Mouse (Mus musculus) forebrain, embryonic 11.5 days (tissue): ENCODE data around the gene Arl2. TPM values are rescaled to one million over a fixed set of nuclear protein-coding genes. Genes with fewer than 3 reads are reported as not detected.
A peak's percentile ranks its signal among the peaks of the same experiment; 100 is the strongest.
"Not testable (repeated sequence)": the region's sequence is repeated elsewhere in the genome, so short reads cannot be mapped to it uniquely, and the experiment has no call there.

Source experiments
- ATAC-seq: fragments of 200-750 bp; cut with Nextera tagmentation; replicated peaks from 2 replicates; pipeline ENCODE4 v1.8.0; 2017; ENCODE audit warnings: moderate TSS enrichment; ENCODE audit not compliant: low FRiP score
- DNase-seq: peaks from one replicate; pipeline ENCODE4 v3.0.0-alpha.2; 2017; ENCODE audit warnings: low spot score
- H3K27ac ChIP-seq: fragments of 300-500 bp; sonication (generic); 2 replicates; pipeline ENCODE4 v1.5.1; 2014; ENCODE audit warnings: low read depth, low read length
- H3K27me3 ChIP-seq: fragments of 300-500 bp; sonication (generic); 2 replicates; pipeline ENCODE4 v1.6.1; 2014; ENCODE audit warnings: mild to moderate bottlenecking, low read length, mixed read lengths; ENCODE audit not compliant: control insufficient read depth, insufficient read depth
- H3K36me3 ChIP-seq: fragments of 300-500 bp; sonication (generic); 2 replicates; pipeline ENCODE4 v1.6.1; 2014; ENCODE audit warnings: mild to moderate bottlenecking, low read length, moderate library complexity, mixed read lengths; ENCODE audit not compliant: control insufficient read depth, insufficient read depth
- H3K4me1 ChIP-seq: fragments of 300-500 bp; sonication (generic); replicated peaks from 2 replicates; pipeline ENCODE4 v1.6.1; 2014; ENCODE audit warnings: low read length, mixed read lengths; ENCODE audit not compliant: control insufficient read depth, insufficient read depth
- H3K4me2 ChIP-seq: fragments of 300-500 bp; sonication (generic); 2 replicates; pipeline ENCODE4 v1.6.1; 2014; ENCODE audit warnings: low read depth, mild to moderate bottlenecking, low read length, moderate library complexity, mixed read lengths; ENCODE audit not compliant: severe bottlenecking
- H3K4me3 ChIP-seq: fragments of 300-500 bp; sonication (generic); 2 replicates; pipeline ENCODE4 v1.5.1; 2014; ENCODE audit warnings: low read depth, low read length
- H3K9ac ChIP-seq: fragments of 300-500 bp; sonication (generic); 2 replicates; pipeline ENCODE4 v1.6.1; 2014; ENCODE audit warnings: low read length
- H3K9me3 ChIP-seq: fragments of 300-500 bp; sonication (generic); 2 replicates; pipeline ENCODE4 v1.6.1; 2016; ENCODE audit warnings: low read length, mixed read lengths; ENCODE audit not compliant: control insufficient read depth
- WGBS: fragments of 180-500 bp; shearing (Covaris S2); extraction: QIAGEN DNeasy Blood & Tissue Kit; methylation state at CpG from one replicate; pipeline ENCODE4 v1.1.7; 2014; 5-methylcytosine and 5-hydroxymethylcytosine counted together
- polyA plus RNA-seq: library from polyadenylated mRNA; unstranded; fragments of >200 nt; fragmentation: Nextera tagmentation; extraction: Ambion mirVana; gene quantifications from 2 replicates; pipeline ENCODE4 v1.2.1, GENCODE M21; 2014

The Arl2 gene
- polyA plus RNA-seq, 1 experiment from 2014 or later = 72.2 TPM

DNA sequence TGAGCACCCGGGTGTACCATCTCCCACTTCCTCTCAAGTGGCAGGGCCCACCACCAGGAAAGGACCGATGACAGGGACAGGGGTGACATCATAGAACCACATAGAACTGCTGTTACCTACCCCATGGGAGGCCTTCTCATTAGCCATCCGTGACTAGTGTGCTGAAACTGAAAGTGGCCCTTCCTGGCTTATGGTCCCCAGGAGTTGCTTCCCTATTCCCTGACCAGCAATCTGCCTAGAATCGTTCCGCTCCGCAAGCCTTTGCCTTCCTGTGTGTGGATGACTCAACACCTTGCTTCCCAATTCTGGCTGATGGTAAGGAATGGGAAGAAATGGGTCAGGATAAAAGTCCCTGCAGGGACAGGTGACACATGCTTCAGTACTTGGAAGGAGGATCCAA lies 15.9 kb upstream of the Arl2 start:
- ATAC-seq = no peak
- no peak overlapping the region for H3K4me3 ChIP-seq
- H3K27ac ChIP-seq = no peak overlapping the region
- no peaks in the 10 kb centered on the region for H3K9me3 ChIP-seq
- H3K4me1 ChIP-seq = no peaks in the 10 kb centered on the region
- no peaks in the 10 kb centered on the region for H3K36me3 ChIP-seq
- WGBS = 78% methylated on average over 6 of the region's 6 CpGs
- H3K27me3 ChIP-seq = no peaks in the 10 kb centered on the region
- DNase-seq = no peak
- H3K9ac ChIP-seq = no peak overlapping the region
- H3K4me2 ChIP-seq = no peak overlapping the region

DNA sequence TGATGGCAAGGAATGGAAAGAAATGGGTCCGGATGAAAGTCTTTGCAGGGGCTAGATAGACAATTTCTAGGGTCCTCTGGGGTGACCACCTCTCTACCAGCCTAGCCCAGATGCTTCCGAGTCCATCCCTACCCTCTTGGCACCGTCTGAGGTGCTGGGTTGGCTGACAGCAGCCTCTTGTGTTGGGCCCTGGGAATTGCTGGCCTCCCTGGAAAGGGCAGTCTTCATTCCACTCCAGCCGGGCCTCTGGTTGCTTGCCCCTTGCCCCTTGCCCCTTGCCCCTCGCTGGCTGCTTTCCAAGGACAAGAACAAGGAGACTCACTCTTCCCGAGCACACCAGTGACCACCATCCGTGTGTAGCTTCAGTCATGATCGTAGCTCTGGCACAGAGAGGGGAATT lies 15.0 kb upstream of the Arl2 start:
- 68% methylated on average over 8 of the region's 8 CpGs for WGBS
- DNase-seq = no peak
- Histone ChIP-seq H3K4me3 (no peak overlapping the region), H3K9me3 (no peaks in the 10 kb centered on the region), H3K27me3 (no peaks in the 10 kb centered on the region), H3K36me3 (no peaks in the 10 kb centered on the region), H3K27ac (no peak overlapping the region), H3K4me1 (no peaks in the 10 kb centered on the region), H3K9ac (no peak overlapping the region), H3K4me2 (no peak overlapping the region)
- no peak for ATAC-seq

DNA sequence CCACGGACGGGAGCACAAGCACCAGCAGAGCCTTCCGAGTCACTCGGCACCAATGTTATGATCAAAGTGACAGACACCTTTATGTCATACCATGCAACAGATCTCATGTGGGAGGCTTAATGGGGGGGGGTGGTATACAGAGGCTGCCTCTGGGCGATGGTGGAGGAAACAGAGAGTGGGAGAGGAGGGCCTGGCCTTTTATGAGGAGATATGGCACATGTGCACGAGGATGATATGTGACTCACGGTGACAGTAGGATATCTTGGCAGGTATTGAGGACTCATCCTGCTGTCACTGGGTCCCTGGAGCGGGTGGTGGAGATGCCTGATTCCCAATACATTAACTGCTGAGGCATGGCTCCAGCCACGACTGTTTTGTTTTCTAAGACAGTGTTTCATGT lies 13.8 kb upstream of the Arl2 start:
- no peaks in the 10 kb centered on the region for H3K27me3 ChIP-seq
- H3K9me3 ChIP-seq = no peaks in the 10 kb centered on the region
- H3K4me3 ChIP-seq = no peak overlapping the region
- no peak overlapping the region for H3K9ac ChIP-seq
- no peaks in the 10 kb centered on the region for H3K4me1 ChIP-seq
- no peaks in the 10 kb centered on the region for H3K36me3 ChIP-seq
- WGBS = 85% methylated on average over 9 of the region's 9 CpGs
- DNase-seq = no peak
- no peak for ATAC-seq
- H3K4me2 ChIP-seq = no peak overlapping the region
- H3K27ac ChIP-seq = no peak overlapping the region

DNA sequence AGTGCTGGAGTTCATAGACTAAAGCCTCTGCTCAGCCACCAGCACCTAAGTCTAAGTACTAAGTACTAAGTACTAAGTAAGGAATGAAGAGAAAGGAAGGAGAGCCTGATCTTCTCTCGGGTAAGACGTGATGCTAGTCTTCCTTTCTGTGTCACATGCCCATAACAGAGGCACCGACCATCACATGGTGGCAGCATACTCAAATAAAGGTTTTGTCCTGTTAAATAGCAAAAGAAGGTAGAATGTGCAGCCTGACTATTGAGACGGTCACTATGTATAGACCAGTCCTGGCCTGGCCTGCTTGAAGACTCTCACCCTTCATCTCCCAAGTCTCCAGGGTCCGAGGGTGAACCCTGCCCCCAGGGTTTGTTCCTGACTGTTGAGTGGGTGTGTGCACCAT lies 3.5 kb upstream of the Arl2 start:
- no peak overlapping the region for H3K4me2 ChIP-seq
- H3K27me3 ChIP-seq = no peaks in the 10 kb centered on the region
- H3K4me3 ChIP-seq = no peak overlapping the region
- ATAC-seq (no peak), DNase-seq (no peak)
- H3K9ac ChIP-seq = no peak overlapping the region
- 0 out of 2 replicates have a peak, but pooled peaks cover 4% of the 10 kb centered on the region for H3K4me1 ChIP-seq
- 86% methylated on average over 5 of the region's 5 CpGs for WGBS
- H3K27ac ChIP-seq = no peak overlapping the region
- H3K36me3 ChIP-seq = no peaks in the 10 kb centered on the region
- no peaks in the 10 kb centered on the region for H3K9me3 ChIP-seq

DNA sequence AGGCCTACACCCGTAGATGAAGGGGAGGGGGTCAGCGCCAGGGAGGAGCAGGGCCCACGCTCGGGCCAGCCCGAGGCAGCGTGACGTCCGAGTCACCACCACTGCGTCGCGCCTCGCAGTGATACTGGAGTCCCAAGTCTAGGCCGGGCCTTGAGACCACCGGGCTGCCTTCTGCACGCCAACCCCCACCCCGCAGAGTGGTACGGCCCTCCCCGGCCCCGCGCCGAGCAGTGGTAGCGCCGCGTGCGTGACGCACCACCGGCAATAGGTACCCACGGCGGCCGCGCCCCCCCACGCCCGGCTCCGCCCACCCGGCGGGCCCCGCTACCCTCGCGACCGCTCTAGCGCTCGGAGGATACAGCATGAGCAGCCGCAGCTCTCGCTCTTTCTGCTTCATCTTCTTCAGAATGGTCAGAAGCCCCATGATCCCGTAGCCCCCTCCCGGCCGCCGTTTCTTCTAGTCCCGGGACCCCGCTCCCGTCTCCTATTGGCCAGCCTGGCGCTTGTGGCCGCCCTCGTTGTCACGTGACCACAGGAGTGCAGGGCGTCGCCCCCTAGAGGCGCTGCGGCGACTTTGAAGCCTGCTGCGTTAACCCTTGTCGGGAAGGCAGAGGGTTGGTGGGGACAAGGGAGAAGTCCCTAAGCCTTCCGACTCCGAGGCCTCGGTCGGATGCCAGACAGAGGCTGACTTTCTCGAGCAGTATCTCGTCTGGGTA lies 512 bp downstream of the Arl2 start, which contains the start of gene Batf2:
Gene Batf2, plus strand, starts transcription at position 306 of the 716 bp plus-strand sequence.
- peak within 1 kb of the TSS; percentile 83 for H3K9ac ChIP-seq
- ATAC-seq = peak; percentile 93
- H3K9me3 ChIP-seq = no peaks in the 10 kb centered on the region
- DNase-seq = peak; percentile 97
- peak within 1 kb of the TSS; percentile 68 for H3K4me3 ChIP-seq
- 0 out of 2 replicates have a peak, but pooled peaks cover 6% of the 10 kb centered on the region for H3K4me1 ChIP-seq
- H3K27me3 ChIP-seq = no peaks in the 10 kb centered on the region
- H3K36me3 ChIP-seq = no peaks in the 10 kb centered on the region
- under 1% methylated on average over 68 of the region's 68 CpGs for WGBS
- H3K4me2 ChIP-seq = peak within 1 kb of the TSS; percentile 79
- H3K27ac ChIP-seq = peak within 1 kb of the TSS; percentile 97

DNA sequence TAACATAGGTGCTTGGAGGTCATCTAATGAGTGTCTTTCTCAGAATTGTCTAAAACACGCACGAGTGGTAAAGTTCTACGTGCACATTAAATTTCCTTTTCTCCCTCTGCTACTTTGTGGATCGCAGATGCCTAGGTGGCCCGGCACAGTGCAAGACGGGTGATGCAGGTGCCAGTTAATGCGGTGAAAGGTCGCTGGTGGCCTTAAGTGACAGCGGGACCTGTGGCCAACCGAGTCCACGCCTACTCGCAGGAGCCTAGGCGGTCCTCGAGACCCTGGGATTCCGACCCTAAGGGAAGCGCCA lies 1.0 kb downstream of the Arl2 start:
- no peaks in the 10 kb centered on the region for H3K36me3 ChIP-seq
- no peaks in the 10 kb centered on the region for H3K27me3 ChIP-seq
- H3K9ac ChIP-seq = peak overlapping the region; percentile 83
- DNase-seq = no peak
- peak overlapping the region; percentile 68 for H3K4me3 ChIP-seq
- no peaks in the 10 kb centered on the region for H3K9me3 ChIP-seq
- peak overlapping the region; percentile 97 for H3K27ac ChIP-seq
- 0 out of 2 replicates have a peak, but pooled peaks cover 6% of the 10 kb centered on the region for H3K4me1 ChIP-seq
- WGBS = 8% methylated on average over 16 of the region's 16 CpGs
- no peak for ATAC-seq
- peak overlapping the region; percentile 79 for H3K4me2 ChIP-seq

DNA sequence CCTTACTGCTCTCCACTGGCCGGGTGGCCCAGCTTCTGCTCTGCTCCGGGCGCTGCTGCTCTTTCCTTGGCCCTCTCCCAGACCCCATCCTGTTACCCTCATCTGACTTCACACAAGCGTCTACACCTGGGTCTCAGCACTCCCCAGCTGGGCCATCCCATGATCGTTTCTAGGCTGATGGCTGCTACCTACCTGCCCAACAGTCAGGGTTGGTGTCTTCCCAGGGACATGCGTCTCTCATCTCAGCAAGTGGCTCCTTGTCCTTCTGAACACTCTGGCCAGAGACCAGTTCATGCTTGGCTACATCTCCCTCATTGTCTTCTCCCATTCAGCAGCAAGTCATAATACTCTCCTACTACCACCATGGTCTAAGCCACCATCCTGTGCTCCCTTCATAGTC lies 1.6 kb downstream of the Arl2 start:
- peak overlapping the region; percentile 83; the same call in 1 of the 2 replicates for H3K9ac ChIP-seq
- H3K36me3 ChIP-seq = no peaks in the 10 kb centered on the region
- H3K27ac ChIP-seq = no peak overlapping the region; the same call in 1 of the 2 replicates
- no peak overlapping the region for H3K4me3 ChIP-seq
- no peaks in the 10 kb centered on the region for H3K27me3 ChIP-seq
- WGBS = 90% methylated on average over 6 of the region's 6 CpGs
- ATAC-seq = no peak
- peak overlapping the region; percentile 79 for H3K4me2 ChIP-seq
- no peaks in the 10 kb centered on the region for H3K9me3 ChIP-seq
- no peak for DNase-seq
- 0 out of 2 replicates have a peak, but pooled peaks cover 6% of the 10 kb centered on the region for H3K4me1 ChIP-seq

DNA sequence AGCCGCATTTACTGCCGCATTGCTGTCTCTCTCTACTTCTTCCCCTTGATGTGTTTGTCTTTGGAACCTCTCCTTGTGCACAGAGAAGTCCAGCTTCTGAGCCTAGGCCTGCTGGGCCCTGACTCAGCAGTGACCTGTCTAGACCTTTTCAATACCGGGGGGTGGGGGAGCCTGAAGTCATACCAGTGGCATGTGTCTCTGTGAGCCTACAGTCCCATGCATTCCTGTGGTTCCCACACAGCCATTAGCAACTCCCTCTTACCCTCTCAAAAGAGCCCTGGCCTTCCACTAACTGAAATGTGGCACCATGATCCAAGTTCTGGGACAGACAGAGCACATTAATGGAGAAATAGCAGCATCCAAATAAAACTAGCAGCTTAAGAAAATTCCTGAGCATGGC lies 5.0 kb downstream of the Arl2 start:
- H3K36me3 ChIP-seq = no peaks in the 10 kb centered on the region
- 0 out of 2 replicates have a peak, but pooled peaks cover 6% of the 10 kb centered on the region for H3K4me1 ChIP-seq
- H3K4me3 ChIP-seq = no peak overlapping the region
- no peak overlapping the region for H3K4me2 ChIP-seq
- no peaks in the 10 kb centered on the region for H3K9me3 ChIP-seq
- H3K27ac ChIP-seq = no peak overlapping the region
- DNase-seq = no peak
- no peak for ATAC-seq
- no peaks in the 10 kb centered on the region for H3K27me3 ChIP-seq
- H3K9ac ChIP-seq = no peak overlapping the region
- 87% methylated on average over 3 of the region's 3 CpGs for whole genome bisulfite sequencing

DNA sequence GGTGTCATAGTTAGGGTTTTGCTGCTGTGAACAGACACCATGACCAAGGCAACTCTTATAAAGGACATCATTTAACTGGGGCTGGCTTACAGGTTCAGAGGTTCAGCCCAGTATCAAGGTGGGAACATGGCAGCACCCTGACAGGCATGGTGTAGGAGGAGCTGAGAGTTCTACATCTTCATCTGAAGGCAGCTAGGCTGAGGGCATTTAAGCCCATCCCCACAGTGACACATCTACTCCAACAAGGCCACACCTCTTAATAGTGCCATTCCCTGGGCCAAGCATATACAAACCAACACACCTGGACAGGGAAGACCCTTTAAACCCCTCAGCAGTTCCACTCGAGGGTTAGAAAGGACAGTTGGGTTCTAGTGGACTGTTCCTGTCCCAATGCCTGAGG lies 8.2 kb downstream of the Arl2 start:
- not testable (repeated sequence) for H3K9me3 ChIP-seq, H3K9ac ChIP-seq, H3K4me2 ChIP-seq, ATAC-seq, H3K4me1 ChIP-seq, H3K4me3 ChIP-seq, DNase-seq, H3K27ac ChIP-seq, H3K36me3 ChIP-seq, H3K27me3 ChIP-seq
- 63% methylated on average over 1 of the region's 1 CpGs for WGBS
